Mouse (Mus musculus) telencephalon, adult 2 months (tissue): ENCODE data around the gene Gcgr.
"Not testable (repeated sequence)": the region's sequence is repeated elsewhere in the genome, so short reads cannot be mapped to it uniquely, and the experiment has no call there.

Experiments
- DNase-seq: peaks from one replicate; pipeline ENCODE4 v3.0.0-alpha.2; 2011; ENCODE audit warnings: low read depth, low spot score

The Gcgr gene

DNA sequence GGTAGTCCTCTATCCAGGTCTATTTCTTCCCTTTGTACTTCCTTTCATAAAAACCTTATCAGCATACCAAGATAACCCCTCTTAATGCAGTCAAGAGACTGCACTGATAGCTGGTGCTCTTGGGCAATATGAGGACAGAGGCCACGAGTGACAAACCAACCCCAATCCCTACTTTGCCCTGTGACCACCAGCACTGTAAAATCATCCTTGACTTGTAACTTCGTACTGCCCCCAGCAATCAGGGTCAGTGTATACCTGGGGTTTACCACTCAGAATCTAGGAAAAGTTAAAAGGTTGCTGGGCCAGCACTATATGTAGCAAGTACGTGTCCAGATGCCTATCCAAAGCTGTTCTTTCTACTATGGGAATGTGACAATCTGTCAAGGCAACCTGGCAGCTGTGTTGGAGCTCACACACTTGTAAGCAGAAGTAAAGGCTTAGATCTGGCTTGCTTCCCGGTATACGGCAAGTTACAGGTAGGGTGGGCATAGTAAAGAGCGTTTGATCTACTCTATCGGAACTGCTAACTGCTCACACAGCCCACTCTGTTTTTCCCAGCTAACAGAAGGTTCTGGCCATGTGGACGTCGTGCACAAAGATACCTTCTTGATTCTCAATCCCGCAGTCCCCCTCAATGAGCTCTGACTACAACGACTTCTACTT is 41.4 kb downstream of the Gcgr start:
- no peak for DNase-seq

DNA sequence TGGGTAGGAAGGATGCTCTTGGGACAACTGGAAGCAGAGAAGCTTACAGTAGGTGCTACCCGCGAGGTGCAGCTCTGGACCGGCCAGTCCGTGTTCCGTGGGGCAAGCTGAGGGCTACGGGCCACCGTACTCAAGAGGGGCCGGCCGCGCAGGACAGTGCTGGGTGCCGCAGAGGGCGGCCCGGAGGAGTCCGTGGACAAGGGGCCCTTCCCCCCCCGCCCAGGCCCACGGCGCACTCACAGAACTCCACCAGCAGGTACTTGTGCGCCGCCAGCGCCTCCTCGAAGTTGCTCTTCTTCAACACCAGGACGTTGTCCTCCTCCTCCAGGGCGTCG is 41.9 kb downstream of the Gcgr start:
- DNase-seq: no peak

DNA sequence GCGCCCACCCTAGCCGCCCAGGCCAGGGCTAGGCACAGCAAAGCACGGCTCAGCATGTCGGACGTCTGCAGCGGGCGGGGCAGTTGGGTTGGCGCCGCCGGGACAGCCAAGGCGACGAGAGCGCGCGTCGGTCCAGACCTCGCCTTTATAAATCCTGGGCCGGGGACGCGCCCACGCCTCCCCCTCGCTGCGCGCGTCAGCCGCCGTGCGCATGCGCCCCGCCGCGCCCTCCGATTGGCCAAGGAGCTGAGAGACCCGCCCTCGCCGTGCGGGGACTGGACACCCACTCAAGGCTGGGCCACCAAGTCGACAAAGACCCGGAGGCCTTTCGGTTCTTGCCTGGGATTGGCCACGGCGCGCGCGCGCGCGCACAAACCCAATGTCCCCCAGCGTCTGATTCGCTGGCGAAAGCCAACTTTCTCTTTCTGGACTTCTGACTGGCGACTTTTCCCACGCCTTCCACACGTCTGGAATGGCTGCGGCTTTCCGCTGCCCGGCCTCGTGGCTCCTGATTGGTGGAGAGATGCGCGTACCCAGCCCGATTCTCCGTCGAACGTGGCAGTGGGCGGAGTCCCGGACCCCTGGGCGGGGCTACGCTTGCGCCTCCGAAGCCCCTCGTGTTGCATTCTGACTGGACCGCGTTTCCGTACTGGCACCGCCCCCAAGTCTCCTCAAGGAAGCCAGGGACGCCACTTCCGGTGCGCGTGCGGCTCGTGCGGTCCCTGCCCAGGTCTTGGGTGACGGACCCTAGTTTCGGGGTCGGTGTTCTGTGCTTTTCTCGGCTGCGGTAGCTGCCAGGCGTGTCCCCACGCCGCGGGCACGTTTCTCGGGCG is 42.5 kb downstream of the Gcgr start, which contains the start of gene P4hb:
P4hb (minus strand) TSS at position 502 of the 833 bp plus-strand sequence.
- peak; percentile 99 for DNase-seq

DNA sequence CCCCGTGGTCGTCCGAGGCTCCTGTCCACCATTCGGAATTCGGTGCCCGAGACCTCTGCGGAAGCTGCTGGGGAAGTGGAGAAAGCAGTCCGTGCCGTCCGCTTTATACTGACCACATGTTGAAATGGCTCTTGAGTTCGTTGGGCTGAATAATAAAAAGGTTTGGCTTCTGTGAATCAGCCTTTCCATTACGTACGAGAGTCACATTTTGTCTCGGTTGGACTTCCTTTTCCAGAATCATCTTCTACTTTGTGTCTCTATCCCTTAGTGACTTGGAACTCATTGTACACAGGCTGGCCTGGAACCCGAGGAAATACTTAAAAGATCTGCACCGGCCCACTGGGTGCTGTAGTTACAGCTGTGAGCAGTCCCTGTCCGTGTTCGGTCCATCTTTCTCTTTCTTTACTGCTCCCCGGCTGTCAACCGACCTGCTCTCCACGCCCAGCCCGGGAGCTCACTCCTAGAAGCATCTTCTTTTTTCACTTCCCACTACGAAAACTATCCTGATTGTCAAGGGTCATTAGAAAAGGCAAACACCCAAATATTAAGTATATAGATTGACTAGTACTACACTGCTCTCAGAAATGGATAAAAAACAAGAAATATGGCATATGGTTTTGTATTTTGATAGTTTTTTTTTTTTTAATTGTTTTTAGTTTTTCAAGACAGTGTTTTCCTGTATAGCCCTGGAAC is 43.2 kb downstream of the Gcgr start:
- DNase-seq: no peak

DNA sequence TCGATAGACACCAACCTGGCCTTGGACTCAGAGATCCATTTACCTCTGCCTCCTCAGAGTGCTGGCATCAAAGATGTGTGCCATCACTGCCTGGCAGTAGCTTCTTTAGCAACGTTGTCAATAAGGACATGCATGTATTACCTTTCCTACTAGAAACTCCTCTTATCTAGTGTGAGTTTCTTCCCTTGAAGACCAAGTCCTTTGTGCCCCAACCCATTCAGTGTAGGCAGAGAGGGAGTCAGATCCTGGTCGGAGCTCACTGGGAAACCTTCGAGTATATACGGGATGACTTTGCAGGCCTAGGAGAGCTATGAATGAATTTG is 43.7 kb downstream of the Gcgr start:
- no peak for DNase-seq

DNA sequence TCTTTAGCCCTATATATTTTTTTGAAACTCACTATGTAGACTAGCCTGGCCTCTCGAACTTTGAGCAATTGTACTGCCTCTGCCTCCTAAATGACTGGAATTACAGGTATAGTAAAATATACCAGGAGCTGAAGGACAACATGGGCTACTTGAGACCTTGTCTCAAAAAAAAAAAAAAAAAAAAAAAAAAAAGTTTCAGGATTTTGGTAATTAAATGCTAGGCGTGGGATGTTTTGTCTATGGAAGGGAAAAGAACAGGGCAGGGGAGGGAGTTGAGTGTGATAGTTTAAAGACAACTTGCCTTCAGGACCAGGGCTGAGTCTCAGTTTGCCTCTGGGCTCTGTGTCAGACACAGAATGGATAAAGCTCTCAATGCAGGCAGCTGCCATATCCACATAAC is 44.5 kb downstream of the Gcgr start:
- no peak for DNase-seq

DNA sequence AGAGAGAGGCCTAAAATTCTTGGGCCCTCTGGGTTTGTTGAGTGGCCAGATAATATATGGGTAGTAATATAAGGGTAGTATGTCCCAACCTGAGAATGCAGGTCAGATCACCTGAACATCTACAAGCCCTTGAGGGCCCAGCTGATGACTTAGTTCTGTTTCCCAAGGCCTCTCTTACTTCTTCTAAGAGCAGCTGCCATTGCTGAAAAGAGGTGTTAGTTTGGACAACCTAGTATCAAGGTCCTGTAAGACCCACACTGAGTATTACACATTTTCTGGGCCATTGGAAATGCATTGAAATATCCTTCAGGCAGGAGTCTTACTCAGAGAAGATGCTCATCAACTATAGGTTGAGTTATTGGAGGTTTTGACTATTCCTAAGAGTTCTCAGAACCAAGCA is 45.4 kb downstream of the Gcgr start:
- DNase-seq: no peak

DNA sequence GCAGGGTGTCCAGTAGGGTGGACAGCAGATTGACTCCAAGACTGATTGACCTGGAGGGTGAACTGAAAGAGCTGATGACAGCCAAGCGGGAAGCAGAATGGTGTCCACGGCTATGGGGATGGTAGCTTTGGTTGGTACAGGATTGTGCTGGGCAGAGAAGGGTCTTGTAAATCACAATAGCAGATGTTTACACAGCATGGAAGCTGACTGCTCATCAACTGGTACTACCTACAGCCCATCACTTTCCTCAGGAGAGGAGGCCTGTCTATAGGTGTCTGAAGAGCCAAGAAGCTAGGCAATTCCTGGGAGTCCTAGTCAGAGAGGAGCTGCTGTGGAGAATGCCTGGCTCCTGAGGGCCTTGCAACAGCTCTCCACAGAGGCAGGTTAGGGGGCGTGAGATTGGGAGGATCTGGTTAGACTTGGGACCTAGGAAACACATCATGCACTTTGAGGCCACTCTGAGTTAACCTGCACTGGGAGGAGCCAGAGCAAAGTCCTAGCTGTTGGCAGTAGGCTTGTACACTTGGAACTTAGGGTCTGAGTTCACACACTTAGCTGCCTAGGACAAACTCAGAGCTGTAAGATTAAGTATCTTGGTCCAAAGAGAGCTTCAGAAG is 46.0 kb downstream of the Gcgr start:
- no peak for DNase-seq

DNA sequence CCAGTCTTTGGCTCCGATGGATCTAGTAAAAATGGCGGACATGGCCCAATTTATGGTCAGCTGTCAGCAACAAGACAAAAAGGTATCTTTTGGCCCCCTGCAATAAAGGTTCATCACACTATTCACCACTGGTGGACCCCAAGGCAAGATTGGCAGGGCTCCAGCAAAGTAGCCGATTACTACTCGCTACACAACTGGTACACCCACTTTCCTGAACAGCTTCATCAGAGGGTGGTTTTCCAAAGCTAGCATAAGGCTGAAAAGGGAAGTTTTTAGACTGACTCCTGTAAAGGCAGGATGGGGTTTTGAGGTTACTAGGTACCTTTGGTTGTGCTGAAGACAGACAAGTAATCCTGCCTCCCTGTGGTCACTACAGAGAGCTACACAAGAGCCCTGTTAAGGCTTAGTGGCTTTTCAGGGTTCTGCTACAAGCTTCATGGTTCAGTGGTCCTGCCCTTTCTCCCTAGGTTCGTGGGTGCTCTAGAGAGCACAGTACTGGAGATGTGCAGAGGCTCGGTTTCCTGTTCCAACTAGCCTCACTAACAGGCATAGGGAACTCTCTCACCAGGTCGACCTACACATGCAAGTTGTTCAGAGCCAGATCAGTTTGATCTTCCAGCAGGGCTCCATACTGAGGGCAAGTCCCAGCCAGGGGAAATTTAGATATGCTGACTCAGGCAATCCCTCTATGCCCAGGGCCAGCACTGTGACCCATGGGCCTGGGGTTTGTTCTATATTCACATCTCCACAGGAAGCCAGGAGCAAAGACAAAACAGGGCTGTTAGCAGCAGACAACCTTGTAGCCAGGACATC is 46.9 kb downstream of the Gcgr start:
- DNase-seq: no peak

DNA sequence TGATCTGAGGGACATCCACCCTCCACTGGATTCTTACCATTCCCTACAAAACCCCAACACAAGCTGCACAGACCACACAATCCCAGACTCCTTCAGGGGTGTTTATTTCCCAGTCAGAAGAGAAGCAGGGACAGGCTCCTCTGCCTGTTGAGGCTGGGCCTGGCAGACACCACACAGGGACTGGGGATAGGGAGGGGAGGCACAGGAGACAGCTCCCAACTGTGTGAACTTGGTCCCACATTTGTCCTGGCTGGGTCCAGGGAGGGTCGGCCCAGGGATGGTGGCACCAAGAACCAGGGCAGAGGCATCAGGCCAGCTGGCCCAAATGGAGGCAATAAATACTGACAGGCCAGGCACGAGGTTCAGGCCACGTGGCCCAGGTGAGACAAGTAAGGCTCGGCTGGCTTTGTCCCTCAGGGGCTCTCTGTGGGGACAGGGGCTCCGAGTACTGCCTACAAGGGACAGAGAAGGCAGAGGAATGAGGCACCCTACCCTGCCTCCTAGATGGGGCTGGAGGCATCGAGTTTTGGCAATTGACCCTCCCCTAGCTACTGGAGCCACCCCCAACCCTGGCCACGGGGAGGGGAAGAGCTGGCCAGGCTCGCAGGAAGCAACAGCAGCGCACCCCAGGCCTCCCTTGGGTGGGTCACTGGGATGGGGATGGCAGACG is 47.7 kb downstream of the Gcgr start:
- no peak for DNase-seq

DNA sequence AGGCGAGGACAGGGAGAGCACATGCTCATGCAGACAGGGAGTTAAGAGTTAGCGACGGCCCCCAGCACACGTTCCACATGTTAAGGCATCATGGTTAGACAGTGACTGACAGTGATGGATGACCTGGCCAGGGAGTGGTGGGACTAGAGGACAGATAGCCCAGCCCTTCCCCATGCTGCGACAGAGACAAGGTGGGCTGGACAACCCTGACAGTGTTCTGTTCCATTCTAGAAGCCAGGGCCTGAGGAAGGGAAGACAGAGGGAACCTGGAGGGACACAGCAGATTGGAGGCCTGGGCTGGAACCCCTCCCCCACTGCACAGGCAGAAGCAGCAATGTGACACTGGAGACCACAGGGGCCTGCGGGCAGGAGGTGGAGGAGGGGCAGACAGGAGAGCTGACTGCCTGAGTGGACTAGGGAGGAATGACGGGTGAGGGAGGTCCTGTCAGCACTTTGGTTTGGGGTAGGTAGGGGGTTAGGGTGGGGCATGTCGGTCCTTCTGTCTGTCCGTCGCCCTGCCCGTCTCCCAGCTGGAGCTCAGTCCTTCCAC is 48.3 kb downstream of the Gcgr start:
- no peak for DNase-seq

DNA sequence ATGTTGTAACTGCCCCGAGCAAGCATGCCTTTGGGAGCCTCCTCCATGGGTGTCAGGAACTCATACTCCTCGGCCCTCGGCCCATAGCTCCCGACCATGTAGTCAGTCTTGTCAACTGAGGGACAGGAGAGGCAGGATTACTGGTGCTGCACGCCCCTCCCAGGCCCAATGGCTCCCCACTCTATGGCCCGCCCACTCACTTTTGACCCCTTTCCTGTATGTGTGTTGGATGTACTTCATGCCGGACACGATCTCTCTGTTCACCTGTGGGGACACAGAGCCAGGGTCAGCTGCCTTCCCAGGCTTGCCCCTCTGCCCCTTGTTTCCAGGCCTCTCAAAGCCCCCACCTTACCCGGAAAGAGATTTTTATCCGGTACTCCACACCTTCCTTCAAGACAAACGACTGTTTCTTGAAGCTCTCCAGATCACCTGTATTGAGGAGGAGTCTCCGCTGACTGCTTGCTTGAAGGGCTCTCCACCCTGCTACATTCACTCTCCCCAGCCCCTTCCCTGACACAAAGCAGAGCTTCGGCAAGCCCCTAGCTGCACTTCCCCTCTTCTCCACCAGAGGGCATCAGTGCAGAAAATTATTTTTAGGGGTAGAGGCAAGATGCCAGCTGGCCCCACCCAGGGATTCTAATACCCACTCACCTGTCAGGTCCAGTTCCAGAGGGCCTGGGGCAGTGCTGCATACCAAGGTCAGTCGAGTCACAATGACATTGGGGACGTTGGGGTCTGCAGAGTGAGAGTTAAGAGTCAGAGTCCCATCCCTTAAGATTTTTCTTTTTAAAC is 49.0 kb downstream of the Gcgr start:
- DNase-seq: no peak

DNA sequence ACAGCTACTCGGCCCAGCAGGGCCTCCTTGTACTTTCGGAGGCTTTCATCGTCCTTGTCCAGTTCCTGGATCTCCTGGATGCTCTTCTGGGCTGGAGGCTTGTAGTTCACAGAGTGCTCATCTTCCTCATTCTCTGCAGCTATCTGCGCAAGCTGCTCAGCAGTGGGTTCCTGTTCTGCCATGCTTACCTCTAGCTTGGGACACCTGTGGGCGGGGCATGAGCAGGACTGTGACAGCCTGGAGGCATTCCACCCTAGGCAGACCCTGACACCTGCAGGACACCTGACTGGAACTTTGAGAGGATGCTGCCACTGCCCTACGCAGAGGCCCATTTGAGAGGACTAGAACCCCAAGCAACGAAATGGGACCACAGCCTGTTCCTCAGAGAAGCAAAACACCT is 49.7 kb downstream of the Gcgr start:
- DNase-seq: no peak

DNA sequence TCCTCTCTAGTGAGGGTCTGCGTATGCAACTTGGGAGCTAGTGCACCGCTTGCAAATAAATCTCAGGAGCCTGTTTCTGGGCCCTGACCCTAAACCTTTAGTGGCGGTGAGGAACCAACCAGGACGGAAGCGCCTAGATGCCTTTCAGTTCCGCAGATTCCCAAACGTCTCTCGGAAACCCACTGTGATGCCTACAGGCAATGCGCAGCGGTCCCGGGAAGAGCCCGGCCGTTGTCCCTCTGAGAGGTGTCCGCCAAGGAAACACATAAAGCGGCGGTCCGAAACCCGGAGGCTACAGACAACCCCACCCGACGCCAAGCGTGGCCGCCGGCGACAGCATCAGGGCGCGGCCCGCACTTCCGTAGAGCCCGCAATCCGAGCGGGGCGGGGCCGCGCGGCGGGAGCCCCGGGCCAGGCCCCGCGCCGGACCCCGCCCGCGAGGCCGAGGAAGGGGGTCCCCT is 50.4 kb downstream of the Gcgr start:
- no peak for DNase-seq

DNA sequence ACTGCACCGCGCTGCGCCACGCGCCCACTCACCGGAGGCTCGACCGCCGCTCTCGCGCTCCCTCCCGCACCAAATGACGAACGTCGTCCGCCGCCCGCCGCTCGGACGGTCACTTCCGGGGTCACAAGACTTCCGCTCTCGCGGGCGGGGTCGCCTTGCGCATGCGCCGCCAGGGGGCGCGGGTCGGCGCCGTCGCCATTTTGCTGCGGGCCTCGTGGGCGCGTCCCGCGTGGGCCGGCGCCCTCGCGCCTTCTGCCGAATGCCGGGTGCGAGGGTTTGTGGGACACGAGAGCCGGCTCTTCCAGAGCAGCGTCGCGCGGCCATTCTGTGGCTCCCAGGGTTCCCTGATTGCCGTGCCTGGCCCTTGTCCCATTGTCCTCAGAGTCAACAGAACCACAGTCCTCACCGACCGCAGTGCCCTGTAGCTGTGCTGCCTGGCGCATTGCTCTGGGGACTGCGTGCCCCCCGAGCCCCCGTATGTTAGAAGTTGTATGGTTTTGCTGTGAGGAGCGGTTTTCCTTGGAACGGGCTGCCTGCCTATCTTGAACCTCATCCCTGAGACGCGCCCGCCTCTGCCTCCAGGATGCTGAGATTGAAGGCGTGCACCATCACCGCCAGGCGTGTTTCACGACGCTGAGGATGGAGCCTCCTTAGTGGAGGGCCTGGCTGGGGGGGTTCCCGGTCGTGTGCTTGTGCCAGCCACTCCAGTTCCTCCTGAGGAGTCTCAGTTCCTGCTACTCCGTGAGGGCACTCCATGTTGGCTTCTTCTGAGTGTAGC is 51.2 kb downstream of the Gcgr start, which contains the start of gene Arhgdia:
Arhgdia (minus strand) TSS at position 135 of the 778 bp plus-strand sequence.
- DNase-seq: peak; percentile 73

DNA sequence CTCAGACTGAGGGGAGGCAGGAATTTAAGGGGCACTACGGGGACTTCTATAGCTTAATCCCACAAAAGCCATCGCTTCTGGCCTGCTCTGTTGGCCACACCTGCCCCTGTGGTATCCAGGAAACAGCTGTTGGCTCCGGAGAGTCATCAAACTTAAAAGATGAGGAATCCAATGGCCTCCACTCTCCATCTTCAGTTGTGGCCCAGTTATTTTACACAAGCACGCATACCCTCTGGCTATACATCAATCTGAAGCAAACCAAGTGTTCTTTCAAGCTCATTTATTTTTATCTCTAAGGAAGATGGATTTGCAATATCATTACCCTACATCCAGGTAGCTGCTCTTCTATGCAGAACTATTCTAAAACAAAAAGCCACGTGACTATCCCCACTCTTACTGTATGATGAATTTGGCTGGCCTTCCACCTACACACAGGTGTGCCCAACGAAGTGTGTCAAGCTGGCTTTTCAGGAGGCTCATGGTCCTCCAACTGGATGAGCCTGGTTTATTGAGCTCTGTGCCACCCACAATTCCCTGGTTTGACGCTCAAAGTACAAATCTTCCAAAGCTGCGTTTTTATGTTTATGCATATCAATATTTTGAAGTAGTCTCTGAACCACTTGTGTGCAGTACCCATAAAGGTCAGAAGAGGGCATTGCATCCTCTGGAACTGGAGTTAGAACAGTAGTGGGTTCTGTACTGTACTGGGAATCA is 51.9 kb downstream of the Gcgr start:
- DNase-seq: no peak

DNA sequence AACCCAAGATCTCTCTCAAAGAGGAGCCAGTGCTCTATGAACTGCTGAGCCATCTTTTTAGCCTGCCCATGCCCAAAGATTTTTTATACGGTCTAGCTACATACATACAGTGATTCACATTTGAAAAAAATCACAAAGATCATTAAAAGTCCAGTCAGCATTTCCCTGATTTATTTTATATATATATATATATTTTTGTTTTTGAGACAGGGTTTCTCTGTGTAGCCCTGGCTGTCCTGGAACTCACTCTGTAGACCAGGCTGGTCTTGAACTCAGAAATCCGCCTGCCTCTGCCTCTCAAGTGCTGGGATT is 52.4 kb downstream of the Gcgr start:
- not testable (repeated sequence) for DNase-seq

DNA sequence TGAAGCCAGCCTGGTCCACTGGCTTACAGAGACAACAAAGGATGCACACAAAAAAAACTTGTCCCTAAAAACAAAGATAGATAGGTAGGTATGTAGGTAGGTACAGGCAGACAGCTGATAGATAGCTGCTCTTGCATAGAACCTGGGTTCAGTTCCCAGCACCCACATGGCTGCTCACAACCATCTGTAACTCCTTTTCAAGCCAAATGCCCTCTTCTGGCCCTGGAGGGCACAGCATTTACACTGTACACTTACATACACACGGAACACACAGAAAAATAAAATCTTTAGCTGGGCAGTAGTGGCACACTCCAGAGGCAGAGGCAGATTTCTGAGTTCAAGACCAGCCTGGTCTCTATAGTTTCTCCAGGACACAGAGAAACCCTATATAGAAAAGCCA is 53.4 kb downstream of the Gcgr start:
- DNase-seq: no peak
